Mouse (Mus musculus) monocyte, adult 5-6 weeks (primary cell): ENCODE measurements at regions not wholly inside any gene's neighbourhood (a gene's known extent, or its start where the extent isn't known, plus 50 kb on each side); places are given as distances from the start of the nearest gene placed in this dataset.
"Not testable (repeated sequence)": the region's sequence is repeated elsewhere in the genome, so short reads cannot be mapped to it uniquely, and the experiment has no call there.

ENCODE experiments used
- ATAC-seq: fragments of 153-309, 156-312 bp; replicated peaks from 2 replicates; pipeline ENCODE4 v1.8.0; 2017; ENCODE audit warnings: mild to moderate bottlenecking; ENCODE audit not compliant: low TSS enrichment, insufficient number of reproducible peaks, severe bottlenecking, poor library complexity, low FRiP score

DNA sequence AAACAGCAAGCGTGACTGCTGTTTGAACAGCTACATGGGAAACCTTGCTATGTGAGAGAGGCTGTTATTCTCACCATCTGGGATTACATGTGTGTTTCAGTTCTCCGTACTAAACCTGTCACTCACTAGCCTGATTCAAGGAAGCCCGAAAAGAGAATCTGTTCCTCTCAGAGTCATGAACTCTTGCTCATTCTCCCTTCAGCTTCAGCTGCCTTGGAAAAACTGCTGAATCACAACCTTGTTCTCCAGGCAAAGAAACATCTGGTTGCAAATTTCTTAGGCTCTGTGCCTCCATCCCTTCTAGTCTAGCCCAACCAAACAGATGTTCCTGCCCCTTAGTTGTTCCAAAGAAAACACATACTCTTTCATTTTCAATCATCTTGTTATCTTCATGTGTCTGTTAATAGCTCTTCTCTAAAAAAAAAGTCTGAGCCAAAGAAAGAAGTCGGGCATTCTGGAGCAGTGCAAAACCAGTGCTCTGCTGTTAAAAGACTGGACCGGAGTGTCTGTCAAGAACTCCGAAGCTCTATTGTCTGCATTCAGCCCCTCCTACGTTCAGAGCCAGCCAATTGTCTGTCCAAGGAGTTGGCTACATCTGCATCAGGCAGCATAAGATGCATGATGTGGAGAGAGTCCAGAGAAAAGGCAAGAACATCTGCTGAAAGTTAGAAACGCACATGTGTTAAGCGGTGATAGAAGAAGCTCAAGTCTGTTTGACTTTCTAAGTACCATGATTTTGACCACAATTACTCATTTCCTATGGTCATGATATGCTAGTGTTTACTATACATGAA is 313.8 kb upstream of the Pkdcc start:
- ATAC-seq: no peak

DNA sequence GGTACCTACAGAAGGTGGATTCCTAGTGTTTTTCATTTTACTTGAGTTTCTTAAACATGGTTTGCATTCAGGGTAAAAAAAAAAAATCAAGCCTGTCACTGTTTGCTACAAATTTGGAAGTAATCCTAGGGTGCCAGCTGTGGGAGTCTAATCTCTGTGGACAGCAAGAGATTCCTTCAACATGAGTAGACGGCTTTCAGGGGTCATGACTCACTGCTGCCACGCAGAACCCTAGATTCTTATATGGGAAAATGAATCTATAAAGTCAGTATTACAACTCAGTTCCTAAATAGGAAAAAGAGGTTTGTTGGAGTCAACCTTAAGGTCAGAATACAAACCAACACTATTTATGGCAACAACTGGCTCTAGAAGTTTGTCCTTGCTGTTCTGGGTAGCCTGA is 310.1 kb upstream of the Pkdcc start:
- no peak for ATAC-seq

DNA sequence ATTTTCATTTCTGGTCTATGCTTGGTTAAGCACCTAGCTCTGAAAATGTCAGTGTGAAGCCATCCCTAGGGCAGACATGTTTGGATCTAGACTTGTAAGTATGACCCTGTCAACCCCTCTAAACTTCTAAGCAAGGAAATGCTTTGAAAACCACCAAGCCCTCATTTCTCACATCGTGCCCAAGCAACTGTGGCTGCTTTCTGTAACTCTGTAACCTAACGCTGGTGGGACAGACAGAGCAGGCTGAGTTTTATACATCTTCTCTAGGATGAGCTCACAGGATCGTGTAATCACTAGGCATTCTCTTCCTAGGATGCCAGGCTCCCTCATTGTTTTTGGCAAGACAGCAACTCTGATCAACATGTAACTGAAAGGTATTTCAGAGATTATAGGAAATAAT is 309.6 kb upstream of the Pkdcc start:
- ATAC-seq: no peak

DNA sequence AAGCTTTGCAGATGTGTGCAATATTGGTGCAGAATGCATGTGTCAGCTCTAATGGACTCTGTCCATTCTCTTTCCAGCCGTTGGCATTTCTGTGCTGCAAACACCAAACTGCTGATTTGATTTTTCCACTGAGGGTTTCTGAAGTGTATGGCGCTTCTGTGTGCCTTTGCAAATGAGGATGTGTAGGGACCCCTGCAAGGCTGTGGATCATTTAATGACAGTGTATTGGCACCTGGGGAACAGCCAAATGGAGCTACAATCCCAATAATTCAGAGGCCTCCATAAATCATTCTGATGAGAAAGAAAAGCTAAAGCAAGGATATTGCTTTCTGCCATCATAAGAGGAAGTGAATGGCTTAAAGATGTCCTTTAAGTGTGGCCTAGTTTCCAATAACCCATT is 305.9 kb upstream of the Pkdcc start:
- no peak for ATAC-seq

- not testable (repeated sequence) for ATAC-seq
These were observed 292.1 kb upstream of the Pkdcc start for GRCm38 (mm10) chr17:82922986-82923385.

GRCm38 (mm10) chr17:82925751-82926150 is 289.3 kb upstream of the Pkdcc start:
- no peak for ATAC-seq

DNA sequence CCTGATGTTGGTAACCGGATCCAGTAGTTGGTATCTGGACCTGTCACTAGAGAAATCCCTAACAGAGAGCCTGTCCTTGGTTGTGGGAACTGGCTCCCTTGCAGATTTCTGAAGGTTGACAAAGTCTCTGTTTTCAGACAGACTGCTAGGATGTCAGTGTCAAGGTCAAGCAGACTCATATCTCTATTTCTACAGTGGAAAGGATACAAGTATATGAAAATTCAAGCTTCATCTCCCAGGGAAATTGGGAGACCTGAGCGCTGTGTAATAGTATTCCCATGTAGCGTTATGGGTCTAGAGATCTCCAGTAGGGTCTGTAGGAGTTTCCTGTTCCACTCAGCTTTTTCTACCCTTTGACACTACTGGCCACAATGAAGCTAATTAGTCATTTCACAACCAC is 287.4 kb upstream of the Pkdcc start:
- no peak for ATAC-seq

- ATAC-seq: no peak
These were observed 285.6 kb upstream of the Pkdcc start for GRCm38 (mm10) chr17:82929511-82929910.

GRCm38 (mm10) chr17:82930738-82931137 is 284.4 kb upstream of the Pkdcc start:
- no peak for ATAC-seq

GRCm38 (mm10) chr17:82931476-82931875 is 283.6 kb upstream of the Pkdcc start:
- no peak for ATAC-seq

DNA sequence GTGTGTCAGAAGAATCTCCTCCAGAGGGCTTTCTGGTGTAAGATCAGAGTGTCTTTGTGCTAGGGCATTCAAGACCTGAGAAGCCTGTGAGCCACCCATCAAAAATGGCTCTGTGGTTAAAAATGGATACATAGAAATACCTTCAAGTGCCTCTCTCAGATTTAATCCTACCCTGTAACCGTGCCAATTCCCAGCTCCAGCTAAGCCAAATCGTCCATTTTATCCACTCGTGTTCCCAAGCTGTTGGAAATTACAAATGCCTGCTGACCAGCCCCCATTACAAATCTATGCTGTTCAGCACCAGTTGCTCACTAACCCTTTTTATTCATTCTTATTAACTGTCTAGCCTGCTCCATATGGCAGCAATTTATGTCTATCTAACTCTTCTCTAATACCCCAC is 278.3 kb upstream of the Pkdcc start:
- ATAC-seq: no peak

DNA sequence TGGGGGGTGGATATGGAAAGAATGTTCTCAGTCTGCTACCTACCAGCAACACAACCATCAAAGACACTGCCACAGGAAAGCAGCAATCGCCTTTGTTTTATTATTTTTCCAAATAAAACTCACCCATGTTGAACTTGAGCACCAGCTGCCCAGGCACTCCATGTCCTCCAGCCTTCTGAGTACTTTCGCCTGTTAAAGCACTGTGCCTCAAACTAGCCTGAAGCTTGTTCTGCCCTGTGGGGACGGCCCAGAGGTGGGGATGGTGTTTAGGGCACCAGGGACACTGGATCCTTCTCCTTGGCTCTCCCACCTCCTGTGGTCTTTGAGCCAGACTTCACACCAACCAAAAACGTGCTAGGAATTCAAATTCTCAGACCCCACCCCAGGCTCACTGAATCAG is 269.0 kb upstream of the Pkdcc start:
- no peak for ATAC-seq

GRCm38 (mm10) chr17:82949794-82950193 is 265.3 kb upstream of the Pkdcc start:
- no peak for ATAC-seq

DNA sequence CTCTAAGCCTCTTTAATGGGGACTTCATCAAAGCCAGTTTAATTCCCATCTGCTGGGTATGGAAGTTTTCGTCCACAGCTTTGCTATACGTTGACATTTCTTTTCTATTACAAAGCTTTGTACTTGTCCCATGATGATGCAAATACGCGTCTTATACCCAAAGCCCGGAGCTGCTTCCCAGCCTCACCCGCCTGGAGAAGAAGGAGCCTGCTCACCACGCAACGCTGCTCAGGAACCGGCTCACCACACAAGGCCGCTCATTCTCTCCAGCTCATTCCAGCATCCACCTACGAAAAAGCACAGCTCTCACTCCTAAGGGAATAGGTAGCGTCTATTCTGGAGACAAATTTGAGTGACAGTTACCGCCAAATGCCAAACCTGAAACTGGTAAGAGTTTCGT is 264.8 kb upstream of the Pkdcc start:
- no peak for ATAC-seq

- ATAC-seq: no peak
These were observed 257.7 kb upstream of the Pkdcc start for GRCm38 (mm10) chr17:82957409-82957808.

DNA sequence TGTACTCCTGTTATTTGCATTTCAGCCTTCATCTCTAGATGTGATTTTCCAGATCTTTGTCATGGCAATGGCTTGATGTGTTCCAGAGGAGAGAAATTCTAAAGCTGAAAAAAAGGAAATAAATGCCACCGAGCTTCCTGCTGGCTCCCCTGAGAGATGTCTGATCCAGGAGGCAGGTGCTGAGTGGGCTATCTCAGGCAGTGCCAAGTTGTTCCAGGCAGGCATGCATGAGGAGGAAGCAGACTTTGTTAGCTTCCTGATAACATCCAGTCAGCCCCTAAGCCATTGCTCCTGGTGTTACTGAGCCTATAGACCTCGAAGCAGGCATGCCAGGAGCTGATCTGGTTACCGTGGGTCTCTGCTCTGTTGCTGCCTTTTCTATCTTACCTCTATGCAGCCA is 251.7 kb upstream of the Pkdcc start:
- ATAC-seq: no peak

- ATAC-seq: no peak
These were observed 215.4 kb upstream of the Pkdcc start for GRCm38 (mm10) chr17:82999710-83000109.

DNA sequence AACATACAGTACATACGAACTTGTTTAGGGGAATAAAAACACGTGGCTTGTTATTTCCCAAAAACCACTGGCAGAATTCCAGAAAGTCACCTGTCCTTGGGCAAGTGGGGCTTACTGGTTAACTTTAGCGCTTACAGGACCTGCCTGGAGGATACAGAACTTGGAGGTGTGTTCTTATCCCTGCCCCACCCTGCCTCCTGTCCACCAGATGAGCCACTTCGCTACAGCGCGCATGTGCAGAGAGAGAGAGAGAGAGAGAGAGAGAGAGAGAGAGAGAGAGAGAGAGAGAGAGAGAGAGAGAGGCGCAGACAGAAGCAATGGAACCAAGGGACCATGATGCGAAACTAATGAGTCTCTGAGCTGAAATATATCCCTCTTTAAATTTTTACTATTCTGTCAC is 214.7 kb upstream of the Pkdcc start:
- ATAC-seq: no peak

DNA sequence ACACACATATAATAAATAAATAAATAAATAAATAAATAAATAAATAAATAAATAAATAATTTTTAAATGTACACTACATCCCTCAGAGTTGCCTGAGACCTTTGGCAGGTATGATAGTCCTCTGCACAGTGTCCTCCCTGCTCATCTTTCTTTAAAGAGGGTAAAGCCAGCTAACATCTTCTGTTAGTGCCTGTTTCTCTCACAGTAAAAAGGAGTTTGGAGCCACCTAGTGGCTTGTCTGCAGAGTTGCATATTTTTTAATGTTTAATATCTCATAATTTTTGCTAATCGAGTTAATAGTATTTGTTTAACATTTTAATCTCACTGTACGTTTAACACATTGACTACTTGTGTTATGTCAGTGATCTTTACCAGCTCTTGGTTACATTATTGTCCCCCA is 213.5 kb upstream of the Pkdcc start:
- no peak for ATAC-seq

DNA sequence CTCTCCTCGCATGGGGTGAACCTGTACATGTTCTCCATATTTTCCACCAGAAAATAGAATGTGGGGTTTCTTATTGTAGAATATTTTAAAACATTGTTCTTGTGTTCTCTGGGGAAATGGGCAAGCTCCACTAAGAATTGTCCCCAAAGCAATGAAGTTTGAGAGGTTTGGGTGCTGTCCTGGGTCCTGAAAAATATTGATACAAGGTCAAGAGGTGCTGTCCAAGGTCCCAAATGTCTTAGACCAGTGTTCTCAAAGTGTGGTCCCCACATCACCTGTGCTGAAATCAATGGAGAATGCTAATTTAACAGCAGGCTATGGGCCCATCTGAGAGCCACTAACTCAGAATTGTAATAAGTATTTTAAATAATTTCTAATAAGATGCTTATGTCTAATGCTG is 204.2 kb upstream of the Pkdcc start:
- no peak for ATAC-seq

GRCm38 (mm10) chr17:83015656-83016055 is 199.4 kb upstream of the Pkdcc start:
- no peak for ATAC-seq
